Mouse (Mus musculus): ENCODE data around the gene Stx1b. TPM values are rescaled to one million over a fixed set of nuclear protein-coding genes. Genes with fewer than 3 reads are reported as not detected.

Stx1b gene
- total and polyA plus RNA-seq, 3 experiments, result 0.08 to 0.31 TPM; not detected in 1

- no peak for DNase-seq (ENCODE audit: extremely low read depth)
- Histone ChIP-seq H3K36me3 (replicated peaks in 1 of 2; ENCODE audit: control insufficient read depth in 1 of 2, insufficient read depth in 1 of 2, low read length in 1 of 2) (no peaks in the 10 kb centered on the region), H3K9me3 (replicated peaks; ENCODE audit: low read length) (no peaks in the 10 kb centered on the region), H3K4me3 (replicated peaks in 1 of 3; ENCODE audit: low read depth in 2 of 3, low read length in 2 of 3, poor library complexity in 1 of 3) (no peak overlapping the region), H3K4me1 (ENCODE audit: control insufficient read depth in 1 of 2, insufficient read depth in 2 of 2) (peaks cover 8 to 20% of the 10 kb centered on the region in 2 experiments), H3K27me3 (replicated peaks) (no peaks in the 10 kb centered on the region), H3K79me2 (replicated peaks; ENCODE audit: control insufficient read depth, extremely low read depth, insufficient read depth, poor library complexity, severe bottlenecking) (no peaks in the 10 kb centered on the region), H3K27ac (ENCODE audit: insufficient read depth, low read depth) (no peak overlapping the region), H3K9ac (ENCODE audit: insufficient read depth, low read depth) (no peak overlapping the region), H3K4me2 (ENCODE audit: insufficient read depth, low read depth, poor library complexity, severe bottlenecking) (no peak overlapping the region)
- no peak for TF ChIP-seq USF2 (conservative IDR thresholded peaks at IDR 0.05; ENCODE audit: low read depth, low read length)
- TF ChIP-seq TBP (conservative IDR thresholded peaks at IDR 0.05; ENCODE audit: low read depth, low read length), result no peak
- TF ChIP-seq ZKSCAN1 (IDR thresholded peaks at IDR 0.05; ENCODE audit: borderline replicate concordance, low read depth, low read length), result no peak
- no peak for TF ChIP-seq SIN3A (IDR thresholded peaks at IDR 0.05; ENCODE audit: low read length)
- TF ChIP-seq ELF1 (IDR thresholded peaks at IDR 0.05; ENCODE audit: low read depth, low read length), result no peak
- no peak for TF ChIP-seq MEF2A (IDR thresholded peaks at IDR 0.05; ENCODE audit: borderline replicate concordance, low read depth, low read length)
- TF ChIP-seq RAD21 (IDR thresholded peaks at IDR 0.05; ENCODE audit: low read depth, low read length), result no peak
- TF ChIP-seq ZMIZ1 (IDR thresholded peaks at IDR 0.05; ENCODE audit: low read depth, low read length), result no peak
- TF ChIP-seq SMC3 (IDR thresholded peaks at IDR 0.05; ENCODE audit: low read depth, low read length), result no peak
- TF ChIP-seq KAT2A (IDR thresholded peaks at IDR 0.05; ENCODE audit: insufficient replicate concordance, low read length), result no peak
- no peak for TF ChIP-seq IRF4 (IDR thresholded peaks at IDR 0.05; ENCODE audit: low read depth, low read length)
- no peak for TF ChIP-seq CTCF (conservative IDR thresholded peaks at IDR 0.05 in 1 of 2, IDR thresholded peaks at IDR 0.05 in 1 of 2; ENCODE audit: low read depth in 2 of 2, low read length in 2 of 2)
- no peak for TF ChIP-seq UBTF (IDR thresholded peaks at IDR 0.05; ENCODE audit: low read depth, low read length)
- no peak for TF ChIP-seq HCFC1 (IDR thresholded peaks at IDR 0.05; ENCODE audit: low read depth, low read length)
- TF ChIP-seq ETS1 (conservative IDR thresholded peaks at IDR 0.05; ENCODE audit: low read depth, low read length), result no peak
- no peak for TF ChIP-seq USF1 (IDR thresholded peaks at IDR 0.05; ENCODE audit: low read depth, low read length)
- TF ChIP-seq CHD2 (IDR thresholded peaks at IDR 0.05; ENCODE audit: low read length), result no peak
- in situ Hi-C loops (cut with MboI; ENCODE audit: low pct_ligation_motif_present, low pct_unique_long_range_greater_than_20kb, low sequenced_read_pairs) (no loop called here), dilution Hi-C loops (cut with MboI; ENCODE audit: extremely low pct_ligation_motif_present, extremely low pct_unique_long_range_greater_than_20kb, low sequenced_read_pairs) (no loop called here)
Observed at GRCm38 (mm10) chr7:127811240-127811639, 13.1 kb downstream of the Stx1b start.

GRCm38 (mm10) chr7:127810650-127811049, 13.7 kb downstream of the Stx1b start:
- dilution Hi-C loops (cut with MboI; ENCODE audit: extremely low pct_ligation_motif_present, extremely low pct_unique_long_range_greater_than_20kb, low sequenced_read_pairs) (no loop called here), in situ Hi-C loops (cut with MboI; ENCODE audit: low pct_ligation_motif_present, low pct_unique_long_range_greater_than_20kb, low sequenced_read_pairs) (no loop called here)
- H3K4me3 ChIP-seq (replicated peaks in 1 of 3; ENCODE audit: low read depth in 2 of 3, low read length in 2 of 3, poor library complexity in 1 of 3), result no peak overlapping the region
- H3K27me3 ChIP-seq (replicated peaks), result no peaks in the 10 kb centered on the region
- DNase-seq (ENCODE audit: extremely low read depth), result no peak
- H3K9ac ChIP-seq (ENCODE audit: insufficient read depth, low read depth), result no peak overlapping the region
- H3K79me2 ChIP-seq (replicated peaks; ENCODE audit: control insufficient read depth, extremely low read depth, insufficient read depth, poor library complexity, severe bottlenecking), result no peaks in the 10 kb centered on the region
- H3K36me3 ChIP-seq (replicated peaks in 1 of 2; ENCODE audit: control insufficient read depth in 1 of 2, insufficient read depth in 1 of 2, low read length in 1 of 2), result no peaks in the 10 kb centered on the region
- no peak overlapping the region for H3K4me2 ChIP-seq (ENCODE audit: insufficient read depth, low read depth, poor library complexity, severe bottlenecking)
- H3K4me1 ChIP-seq (ENCODE audit: control insufficient read depth in 1 of 2, insufficient read depth in 2 of 2), result peaks cover 2 to 14% of the 10 kb centered on the region in 2 experiments; a peak in 3 of 4 replicates
- no peak overlapping the region for H3K27ac ChIP-seq (ENCODE audit: insufficient read depth, low read depth)
- no peaks in the 10 kb centered on the region for H3K9me3 ChIP-seq (replicated peaks; ENCODE audit: low read length)
- TF ChIP-seq ELF1 (IDR thresholded peaks at IDR 0.05; ENCODE audit: low read depth, low read length), result no peak
- TF ChIP-seq MAX (IDR thresholded peaks at IDR 0.05; ENCODE audit: low read length), result no peak
- TF ChIP-seq POLR2AphosphoS2 (IDR thresholded peaks at IDR 0.05; ENCODE audit: low read depth, low read length), result no peak
- no peak for TF ChIP-seq NRF1 (IDR thresholded peaks at IDR 0.05; ENCODE audit: low read depth, low read length)
- no peak for TF ChIP-seq ZKSCAN1 (IDR thresholded peaks at IDR 0.05; ENCODE audit: borderline replicate concordance, low read depth, low read length)

All from CH12.LX (cell line).